Mouse (Mus musculus) embryonic fibroblast, embryonic 13.5 days (primary cell): Measurements from ENCODE around the gene Eif2ak4.

Experiments
- CTCF ChIP-seq: IDR thresholded peaks from 2 replicates; pipeline ENCODE4 v1.5.1; 2011; ENCODE audit warnings: mild to moderate bottlenecking, control low read depth, low read length, moderate library complexity, borderline replicate concordance; ENCODE audit not compliant: insufficient read depth
- POLR2A ChIP-seq: IDR thresholded peaks from 2 replicates; pipeline ENCODE4 v1.6.1; 2011; ENCODE audit warnings: low read depth, mild to moderate bottlenecking, control low read depth, low read length, moderate library complexity

DNA sequence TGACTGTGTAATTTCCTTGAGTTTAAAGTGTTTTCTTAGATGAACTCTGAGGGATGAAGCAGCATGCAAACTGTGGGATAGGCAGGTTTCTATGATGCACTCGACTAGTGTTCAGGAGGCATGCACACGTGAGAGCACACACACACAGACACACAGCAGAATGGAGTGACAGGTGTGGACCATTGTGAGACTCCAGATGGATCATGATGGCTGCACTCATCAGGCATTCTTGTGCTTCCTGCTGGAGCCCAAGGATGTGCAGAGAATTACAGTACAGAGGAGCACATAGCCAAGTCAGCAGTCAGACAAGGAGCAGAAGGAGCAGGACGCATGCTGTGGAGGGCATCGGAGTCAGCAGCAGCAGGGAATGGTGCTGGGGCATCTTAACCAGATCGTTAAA, 15.9 kb downstream of the Eif2ak4 start:
- TF ChIP-seq CTCF = no peak
- no peak for TF ChIP-seq POLR2A
